Comparison of ENCODE assay signal across 15 mouse cellular contexts in genomic region chr14:47406000-47406399, GRCm38 (mm10).
"Had no signal": no experiment of that assay in that cellular context is flagged by ENCODE, and none has a peak within 500 bp of the region (broad histone marks: within the 10 kb centered on the region; RNA-seq: fewer than 3 reads in every experiment).

No protein-coding gene starts in this region.

- H3K4me1 ChIP-seq: intestine, embryonic 15.5 days; limb, embryonic 13.5 days; megakaryocyte, embryonic 14.5 days; midbrain, embryonic 15.5 days; neural tube, embryonic 12.5 days had no signal

- H3K9me3 ChIP-seq: intestine, embryonic 15.5 days; limb, embryonic 13.5 days; megakaryocyte, embryonic 14.5 days; midbrain, embryonic 15.5 days; neural tube, embryonic 12.5 days had no signal

- ATAC-seq: intestine, embryonic 15.5 days; midbrain, embryonic 15.5 days had no signal

- H3K27me3 ChIP-seq: intestine, embryonic 15.5 days; limb, embryonic 13.5 days; megakaryocyte, embryonic 14.5 days; midbrain, embryonic 15.5 days; neural tube, embryonic 12.5 days had no signal

- DNase-seq: kidney, adult 18-20 months; kidney, postnatal 25 days; left cerebral cortex, postnatal 4 days; right cerebral cortex, postnatal 4 days; spleen, adult 18-20 months; thymus, postnatal 36 days had no signal

- H3K9ac ChIP-seq: intestine, embryonic 15.5 days; limb, embryonic 13.5 days; liver, embryonic 14.5 days; midbrain, embryonic 15.5 days; neural tube, embryonic 12.5 days had no signal

- H3K36me3 ChIP-seq: midbrain, embryonic 15.5 days had no signal

- H3K4me2 ChIP-seq: intestine, embryonic 15.5 days; limb, embryonic 13.5 days; midbrain, embryonic 11.5 days; midbrain, embryonic 15.5 days; neural tube, embryonic 12.5 days had no signal

- H3K4me3 ChIP-seq: intestine, embryonic 15.5 days; layer of hippocampus, adult 2 months; limb, embryonic 13.5 days; megakaryocyte, embryonic 14.5 days; midbrain, embryonic 15.5 days; neural tube, embryonic 12.5 days had no signal

- H3K27ac ChIP-seq: intestine, embryonic 15.5 days; layer of hippocampus, adult 2 months; limb, embryonic 13.5 days; liver, embryonic 14.5 days; macrophage; midbrain, embryonic 15.5 days; neural tube, embryonic 12.5 days had no signal
